Mouse (Mus musculus): ENCODE data around the gene St7.

GRCm38 (mm10) chr6:17750041-17750660 lies 57.4 kb downstream of the St7 start:
- TF ChIP-seq CTCF (IDR thresholded peaks at IDR 0.05) (no peak), EP300 (IDR thresholded peaks at IDR 0.05) (no peak)

Data from lung, postnatal 0 days (tissue).